Mouse (Mus musculus): ENCODE results near the gene Lcn2. TPM values are rescaled to one million over a fixed set of nuclear protein-coding genes. Genes with fewer than 3 reads are reported as not detected.

Lcn2 gene
- polyA plus RNA-seq (2016; fragmentation: Nextera tagmentation; extraction: Ambion mirVana): 0.95 and 1.2 TPM in 2 replicates

DNA sequence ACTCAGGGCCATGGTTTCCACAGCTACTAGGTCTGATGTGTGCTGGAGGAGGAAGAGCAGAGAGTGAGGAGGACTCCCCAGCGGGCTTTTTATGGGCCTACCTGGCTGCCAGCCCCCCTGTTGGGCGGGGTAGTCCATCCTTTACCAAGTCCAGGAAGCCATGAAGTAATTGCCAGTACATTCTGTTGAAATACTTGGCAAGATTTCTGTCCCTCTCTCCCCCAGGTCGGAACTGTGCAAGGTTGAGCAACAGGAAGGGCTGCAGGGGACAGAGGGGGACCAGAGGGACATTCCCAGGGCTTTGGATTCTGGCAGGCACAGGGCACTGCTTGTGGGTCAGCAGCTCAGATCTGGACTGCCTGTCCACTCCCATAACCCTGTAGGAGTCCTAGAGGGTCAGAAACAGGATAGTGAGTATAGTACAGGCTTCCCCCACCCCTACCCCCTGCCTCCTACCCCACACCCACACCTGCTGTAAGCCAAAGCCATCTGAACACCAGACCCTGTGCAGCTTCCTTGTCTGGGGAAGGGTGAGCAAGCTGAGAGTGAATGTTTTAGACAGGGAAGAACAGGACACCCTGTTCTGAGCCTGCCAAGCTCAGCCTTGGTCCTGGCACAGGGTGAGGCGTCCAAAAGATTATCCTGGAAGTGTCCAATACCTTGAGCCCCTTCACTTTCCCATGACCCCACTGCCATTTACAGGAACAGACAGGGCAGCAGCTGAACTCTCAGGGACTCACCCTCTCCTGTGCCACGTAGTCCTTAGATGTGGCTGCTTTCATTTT is at the start of gene Lcn2:
TSS of gene Lcn2 (minus strand) at position 547 of the 785 bp plus-strand sequence.
- Histone ChIP-seq H3K9ac (no peak within 1 kb of the TSS), H3K36me3 (no peaks in the 10 kb centered on the region), H3K27ac (no peak within 1 kb of the TSS), H3K4me3 (no peak within 1 kb of the TSS), H3K4me1 (no peaks in the 10 kb centered on the region), H3K4me2 (replicated peaks) (no peak within 1 kb of the TSS), H3K9me3 (replicated peaks) (no peaks in the 10 kb centered on the region), H3K27me3 (peaks cover 10% of the 10 kb centered on the region; the same call in 1 of the 2 replicates)
- 71% methylated on average over 5 of the region's 5 CpGs for WGBS
- ATAC-seq (ENCODE audit: low FRiP score): no peak

- no peak for ATAC-seq (ENCODE audit: low FRiP score)
- no peaks in the 10 kb centered on the region for H3K27me3 ChIP-seq
- no peaks in the 10 kb centered on the region for H3K9me3 ChIP-seq (replicated peaks)
- no peak overlapping the region for H3K9ac ChIP-seq
- H3K27ac ChIP-seq: peak overlapping the region; percentile 72
- 64% methylated on average over 2 of the region's 2 CpGs for WGBS
- no peak overlapping the region for H3K4me2 ChIP-seq (replicated peaks)
- H3K4me1 ChIP-seq: peaks cover 39% of the 10 kb centered on the region
- H3K36me3 ChIP-seq: no peaks in the 10 kb centered on the region
- H3K4me3 ChIP-seq: no peak overlapping the region
Measured at GRCm38 (mm10) chr2:32437612-32438166, 49.6 kb upstream of the Lcn2 start.

- ATAC-seq (ENCODE audit: low FRiP score): no peak
- Histone ChIP-seq H3K27ac (peak overlapping the region; percentile 72), H3K9me3 (replicated peaks) (no peaks in the 10 kb centered on the region), H3K4me2 (replicated peaks) (no peak overlapping the region), H3K9ac (no peak overlapping the region), H3K27me3 (no peaks in the 10 kb centered on the region), H3K4me3 (no peak overlapping the region), H3K4me1 (peaks cover 40% of the 10 kb centered on the region), H3K36me3 (no peaks in the 10 kb centered on the region)
- 54% methylated on average over 3 of the region's 3 CpGs for WGBS
Measured at GRCm38 (mm10) chr2:32436686-32437372, 48.8 kb upstream of the Lcn2 start.

GRCm38 (mm10) chr2:32430701-32431676 is 42.9 kb upstream of the Lcn2 start:
- H3K27ac ChIP-seq: peak overlapping the region; percentile 92
- WGBS: 9% methylated on average over 18 of the region's 18 CpGs

DNA sequence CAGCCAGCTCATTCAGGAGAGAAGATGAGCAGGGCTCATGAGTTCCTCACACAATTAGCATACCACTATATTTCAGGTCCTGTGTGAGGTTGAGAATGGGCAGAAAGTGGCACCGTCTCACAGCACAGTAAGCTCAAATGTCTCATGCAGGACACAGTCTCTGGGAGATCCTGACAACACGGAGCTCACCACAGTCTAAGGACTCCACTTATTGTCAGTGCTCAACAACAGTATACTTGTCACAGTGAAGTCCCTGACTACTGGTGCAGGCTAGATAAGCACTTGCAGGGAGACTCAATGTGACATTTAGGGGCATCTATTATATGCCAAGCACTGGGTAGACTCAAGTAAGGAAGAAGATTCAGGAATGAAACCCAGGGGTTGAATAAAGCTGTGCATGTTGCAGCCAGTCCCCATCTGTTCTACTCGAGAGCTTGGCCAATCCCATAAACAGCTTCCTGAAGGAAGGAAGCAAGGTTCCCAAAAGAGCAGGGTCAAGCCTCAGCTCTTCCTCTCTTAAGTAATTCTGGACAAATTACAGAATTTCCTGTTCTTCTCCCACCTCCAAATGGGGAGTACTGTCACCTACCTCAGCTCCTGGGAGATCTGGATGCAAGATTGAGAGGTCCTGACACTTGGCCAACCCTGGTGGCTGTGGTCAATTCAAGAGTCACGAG is 41.3 kb upstream of the Lcn2 start:
- H3K4me3 ChIP-seq: 0 out of 2 replicates have a peak overlapping the region, but pooled peaks have one; percentile 6
- H3K27ac ChIP-seq: no peak overlapping the region; the same call in 1 of the 2 replicates
- H3K4me1 ChIP-seq: peaks cover 52% of the 10 kb centered on the region

More at GRCm38 (mm10) chr2:32430701-32431676, 42.9 kb upstream of the Lcn2 start:
- peak overlapping the region; percentile 77 for H3K9ac ChIP-seq
- peak overlapping the region; percentile 47 for H3K4me3 ChIP-seq
- peaks cover 48% of the 10 kb centered on the region for H3K4me1 ChIP-seq
- H3K36me3 ChIP-seq: no peaks in the 10 kb centered on the region
- H3K27me3 ChIP-seq: no peaks in the 10 kb centered on the region
- H3K9me3 ChIP-seq (replicated peaks): no peaks in the 10 kb centered on the region
- peak overlapping the region; percentile 89 for H3K4me2 ChIP-seq (replicated peaks)
- peak; percentile 97 for ATAC-seq (ENCODE audit: low FRiP score)

GRCm38 (mm10) chr2:32428262-32428722 is 40.2 kb upstream of the Lcn2 start:
- Histone ChIP-seq H3K27me3 (no peaks in the 10 kb centered on the region), H3K36me3 (no peaks in the 10 kb centered on the region), H3K27ac (peak overlapping the region; percentile 52), H3K4me1 (peaks cover 62% of the 10 kb centered on the region), H3K4me3 (0 out of 2 replicates have a peak overlapping the region, but pooled peaks have one; percentile 6), H3K4me2 (replicated peaks) (peak overlapping the region; percentile 89), H3K9ac (peak overlapping the region; percentile 20; the same call in 1 of the 2 replicates), H3K9me3 (replicated peaks) (no peaks in the 10 kb centered on the region)
- ATAC-seq (ENCODE audit: low FRiP score): no peak
- WGBS: 66% methylated on average over 8 of the region's 8 CpGs

More for the DNA sequence above, 41.3 kb upstream of the Lcn2 start:
- no peak for ATAC-seq (ENCODE audit: low FRiP score)
- H3K9ac ChIP-seq: no peak overlapping the region
- peak overlapping the region; percentile 89 for H3K4me2 ChIP-seq (replicated peaks)
- H3K9me3 ChIP-seq (replicated peaks): no peaks in the 10 kb centered on the region
- H3K27me3 ChIP-seq: no peaks in the 10 kb centered on the region
- H3K36me3 ChIP-seq: no peaks in the 10 kb centered on the region
- WGBS: 85% methylated on average over 4 of the region's 4 CpGs

GRCm38 (mm10) chr2:32427720-32428119 is 39.7 kb upstream of the Lcn2 start:
- Histone ChIP-seq H3K9ac (no peak overlapping the region), H3K27ac (peak overlapping the region; percentile 52; the same call in 1 of the 2 replicates), H3K4me3 (no peak overlapping the region), H3K9me3 (replicated peaks) (no peaks in the 10 kb centered on the region), H3K4me1 (peaks cover 68% of the 10 kb centered on the region), H3K36me3 (no peaks in the 10 kb centered on the region), H3K4me2 (replicated peaks) (peak overlapping the region; percentile 89; the same call in 1 of the 2 replicates), H3K27me3 (no peaks in the 10 kb centered on the region)
- no peak for ATAC-seq (ENCODE audit: low FRiP score)
- 80% methylated on average over 5 of the region's 5 CpGs for WGBS

DNA sequence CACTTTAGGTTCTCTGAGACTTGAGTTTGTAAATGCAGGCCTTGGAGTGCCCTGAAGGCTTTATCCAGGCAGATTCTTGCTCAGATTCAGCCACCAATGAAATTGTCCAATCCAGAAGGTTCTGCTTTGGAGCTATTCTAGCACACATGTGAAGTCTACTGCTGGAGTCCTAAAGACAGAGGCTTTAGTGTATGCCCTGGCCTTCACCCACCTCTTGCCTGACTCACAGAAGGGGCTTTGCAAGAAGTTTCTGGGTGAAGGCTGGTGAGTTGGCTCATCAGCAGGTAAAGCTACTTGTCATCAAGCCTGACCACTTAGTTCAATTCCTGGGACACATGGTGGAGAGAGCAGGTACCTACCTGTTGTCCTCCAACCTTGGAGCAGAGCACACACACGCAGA is 38.1 kb upstream of the Lcn2 start:
- H3K4me1 ChIP-seq: peaks cover 61% of the 10 kb centered on the region
- H3K9me3 ChIP-seq (replicated peaks): no peaks in the 10 kb centered on the region

GRCm38 (mm10) chr2:32425568-32425967 is 37.5 kb upstream of the Lcn2 start:
- no peak overlapping the region for H3K9ac ChIP-seq
- H3K4me1 ChIP-seq: peaks cover 60% of the 10 kb centered on the region
- H3K4me2 ChIP-seq (replicated peaks): no peak overlapping the region
- no peak overlapping the region for H3K4me3 ChIP-seq
- no peaks in the 10 kb centered on the region for H3K27me3 ChIP-seq
- 81% methylated on average over 5 of the region's 5 CpGs for WGBS
- peaks cover 6% of the 10 kb centered on the region for H3K36me3 ChIP-seq
- ATAC-seq (ENCODE audit: low FRiP score): no peak
- H3K9me3 ChIP-seq (replicated peaks): no peaks in the 10 kb centered on the region
- H3K27ac ChIP-seq: no peak overlapping the region

More for the DNA sequence above, 38.1 kb upstream of the Lcn2 start:
- no peak overlapping the region for H3K27ac ChIP-seq
- 87% methylated on average over 1 of the region's 1 CpGs for WGBS
- no peak overlapping the region for H3K4me3 ChIP-seq
- H3K4me2 ChIP-seq (replicated peaks): no peak overlapping the region
- ATAC-seq (ENCODE audit: low FRiP score): no peak
- no peaks in the 10 kb centered on the region for H3K27me3 ChIP-seq
- 0 out of 2 replicates have a peak, but pooled peaks cover 2% of the 10 kb centered on the region for H3K36me3 ChIP-seq
- H3K9ac ChIP-seq: no peak overlapping the region

DNA sequence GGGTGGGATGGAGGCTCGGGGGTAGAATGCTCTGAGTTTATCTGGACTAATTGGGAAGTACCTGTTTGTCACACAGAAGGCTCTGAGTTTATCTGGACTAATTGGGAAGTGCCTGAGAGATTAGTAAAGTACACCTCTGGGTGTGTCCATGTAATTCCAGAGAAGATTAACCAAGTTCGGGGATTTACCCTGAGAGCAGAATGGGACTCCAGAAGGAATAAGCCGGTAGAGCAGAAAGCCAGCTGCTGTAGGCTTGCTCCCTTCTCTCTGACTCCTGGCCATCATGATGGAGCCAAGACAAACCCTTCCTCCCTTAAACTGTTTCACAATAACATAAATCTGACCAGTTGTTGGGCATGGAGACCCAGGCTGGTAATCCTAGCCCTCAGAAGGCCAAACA is 36.7 kb upstream of the Lcn2 start:
- no peak overlapping the region for H3K4me2 ChIP-seq (replicated peaks)

More for the DNA sequence above, 36.7 kb upstream of the Lcn2 start:
- Histone ChIP-seq H3K4me1 (peaks cover 52% of the 10 kb centered on the region), H3K4me3 (no peak overlapping the region), H3K36me3 (peaks cover 14% of the 10 kb centered on the region), H3K9ac (no peak overlapping the region), H3K27ac (peak overlapping the region; percentile 84), H3K9me3 (replicated peaks) (no peaks in the 10 kb centered on the region), H3K27me3 (no peaks in the 10 kb centered on the region)
- 68% methylated on average over 3 of the region's 3 CpGs for WGBS
- ATAC-seq (ENCODE audit: low FRiP score): no peak

Data from hindbrain, embryonic 12.5 days (tissue).